Mouse (Mus musculus) liver, embryonic 13.5 days (tissue): Measurements from ENCODE around the gene Pdxdc1. TPM values are rescaled to one million over a fixed set of nuclear protein-coding genes. Genes with fewer than 3 reads are reported as not detected.
"Not testable (repeated sequence)": the region's sequence is repeated elsewhere in the genome, so short reads cannot be mapped to it uniquely, and the experiment has no call there.

ENCODE experiments used
- ATAC-seq: fragments of 200-750 bp; cut with Nextera tagmentation; 2 replicates; pipeline ENCODE4 v1.8.0; 2017; ENCODE audit warnings: low read depth, mild to moderate bottlenecking, moderate number of reproducible peaks, moderate library complexity
- DNase-seq: peaks from one replicate; pipeline ENCODE4 v3.0.0; 2022
- H3K27ac ChIP-seq: fragments of 300-500 bp; sonication (generic); 2 replicates; pipeline ENCODE4 v1.5.1; 2015; ENCODE audit warnings: moderate library complexity, mild to moderate bottlenecking, inconsistent platforms
- H3K27me3 ChIP-seq: fragments of 300-500 bp; sonication (generic); 2 replicates; pipeline ENCODE4 v1.6.1; 2015; ENCODE audit warnings: mild to moderate bottlenecking, inconsistent platforms
- H3K36me3 ChIP-seq: fragments of 300-500 bp; sonication (generic); 2 replicates; pipeline ENCODE4 v1.6.1; 2015; ENCODE audit warnings: mild to moderate bottlenecking, inconsistent platforms
- H3K4me1 ChIP-seq: fragments of 300-500 bp; sonication (generic); replicated peaks from 2 replicates; pipeline ENCODE4 v1.6.1; 2015; ENCODE audit warnings: inconsistent platforms
- H3K4me2 ChIP-seq: fragments of 300-500 bp; sonication (generic); 2 replicates; pipeline ENCODE4 v1.6.1; 2015; ENCODE audit warnings: inconsistent platforms, mild to moderate bottlenecking, moderate library complexity
- H3K4me3 ChIP-seq: fragments of 300-500 bp; sonication (generic); replicated peaks from 2 replicates; pipeline ENCODE4 v1.5.1; 2015; ENCODE audit warnings: mild to moderate bottlenecking, inconsistent platforms
- H3K9ac ChIP-seq: fragments of 300-500 bp; sonication (generic); 2 replicates; pipeline ENCODE4 v1.6.1; 2015; ENCODE audit warnings: mild to moderate bottlenecking, inconsistent platforms
- H3K9me3 ChIP-seq: fragments of 300-500 bp; sonication (generic); replicated peaks from 2 replicates; pipeline ENCODE4 v1.6.1; 2016; ENCODE audit warnings: inconsistent platforms
- WGBS: fragments of 180-500 bp; shearing (Covaris S2); methylation state at CpG from one replicate; pipeline ENCODE4 v1.1.7; 2015; ENCODE audit not compliant: insufficient replicate concordance; 5-methylcytosine and 5-hydroxymethylcytosine counted together
- polyA plus RNA-seq: library from polyadenylated mRNA; unstranded; fragments of >200 nt; fragmentation: Nextera tagmentation; extraction: Ambion mirVana; gene quantifications from 2 replicates; pipeline ENCODE4 v1.2.1, GENCODE M21; 2015

Pdxdc1 gene
- polyA plus RNA-seq, 1 experiment from 2014 or later = 24.2 TPM

- ATAC-seq = no peak
- Histone ChIP-seq H3K9me3 (no peaks in the 10 kb centered on the region), H3K27ac (no peak overlapping the region; the same call in 1 of the 2 replicates), H3K4me1 (no peaks in the 10 kb centered on the region), H3K4me2 (no peak overlapping the region), H3K9ac (no peak overlapping the region), H3K36me3 (peaks cover 2% of the 10 kb centered on the region; the same call in 1 of the 2 replicates), H3K27me3 (no peaks in the 10 kb centered on the region), H3K4me3 (no peak overlapping the region)
- 51% methylated on average over 3 of the region's 3 CpGs for WGBS
- DNase-seq = no peak
Observed at GRCm38 (mm10) chr16:13883094-13883774, 19.7 kb downstream of the Pdxdc1 start.

GRCm38 (mm10) chr16:13875483-13875882 lies 27.4 kb downstream of the Pdxdc1 start:
- Histone ChIP-seq H3K27me3 (no peaks in the 10 kb centered on the region), H3K4me3 (no peak overlapping the region), H3K9me3 (no peaks in the 10 kb centered on the region), H3K4me1 (no peaks in the 10 kb centered on the region), H3K36me3 (peaks cover 33% of the 10 kb centered on the region), H3K27ac (no peak overlapping the region), H3K9ac (no peak overlapping the region), H3K4me2 (no peak overlapping the region)
- no peak for DNase-seq
- ATAC-seq = no peak
- 87% methylated on average over 4 of the region's 4 CpGs for WGBS

- Histone ChIP-seq H3K4me2 (peak overlapping the region; percentile 56), H3K4me1 (peaks cover 13% of the 10 kb centered on the region), H3K4me3 (peak overlapping the region; percentile 40), H3K9me3 (no peaks in the 10 kb centered on the region), H3K27ac (no peak overlapping the region), H3K27me3 (no peaks in the 10 kb centered on the region), H3K9ac (peak overlapping the region; percentile 52; the same call in 1 of the 2 replicates), H3K36me3 (peaks cover 34% of the 10 kb centered on the region)
- ATAC-seq (peak; percentile 41; the same call in 1 of the 2 replicates), DNase-seq (no peak)
- WGBS = 40% methylated on average over 42 of the region's 42 CpGs
Observed at GRCm38 (mm10) chr16:13867910-13868514, 34.9 kb downstream of the Pdxdc1 start.

GRCm38 (mm10) chr16:13867406-13867805 lies 35.5 kb downstream of the Pdxdc1 start:
- ATAC-seq, H3K27me3 ChIP-seq, H3K9me3 ChIP-seq, H3K9ac ChIP-seq, DNase-seq, H3K27ac ChIP-seq, H3K4me3 ChIP-seq: not testable (repeated sequence)
- Histone ChIP-seq H3K4me2 (peak overlapping the region; percentile 56; the same call in 1 of the 2 replicates), H3K4me1 (peaks cover 13% of the 10 kb centered on the region), H3K36me3 (peaks cover 40% of the 10 kb centered on the region)
- 48% methylated on average over 5 of the region's 5 CpGs for WGBS

- WGBS = 54% methylated on average over 5 of the region's 5 CpGs
- Histone ChIP-seq H3K27me3 (no peaks in the 10 kb centered on the region), H3K4me1 (peaks cover 13% of the 10 kb centered on the region), H3K27ac (no peak overlapping the region), H3K4me3 (no peak overlapping the region), H3K4me2 (no peak overlapping the region), H3K36me3 (peaks cover 40% of the 10 kb centered on the region), H3K9me3 (no peaks in the 10 kb centered on the region), H3K9ac (no peak overlapping the region)
- ATAC-seq (no peak), DNase-seq (no peak)
Observed at GRCm38 (mm10) chr16:13866616-13867015, 36.3 kb downstream of the Pdxdc1 start.

GRCm38 (mm10) chr16:13866076-13866475 lies 36.9 kb downstream of the Pdxdc1 start:
- ATAC-seq (no peak), DNase-seq (no peak)
- no peak overlapping the region for H3K4me3 ChIP-seq
- H3K9ac ChIP-seq = no peak overlapping the region
- H3K4me2 ChIP-seq = no peak overlapping the region
- H3K27ac ChIP-seq = no peak overlapping the region
- no peaks in the 10 kb centered on the region for H3K27me3 ChIP-seq
- peaks cover 13% of the 10 kb centered on the region for H3K4me1 ChIP-seq
- H3K36me3 ChIP-seq = peaks cover 42% of the 10 kb centered on the region
- no peaks in the 10 kb centered on the region for H3K9me3 ChIP-seq
- WGBS = 40% methylated on average over 4 of the region's 4 CpGs

- no peaks in the 10 kb centered on the region for H3K9me3 ChIP-seq
- no peak overlapping the region for H3K4me2 ChIP-seq
- no peak overlapping the region for H3K4me3 ChIP-seq
- no peak overlapping the region for H3K27ac ChIP-seq
- WGBS = 81% methylated on average over 4 of the region's 4 CpGs
- no peaks in the 10 kb centered on the region for H3K27me3 ChIP-seq
- peaks cover 27% of the 10 kb centered on the region for H3K36me3 ChIP-seq
- ATAC-seq (no peak), DNase-seq (no peak)
- no peaks in the 10 kb centered on the region for H3K4me1 ChIP-seq
- no peak overlapping the region for H3K9ac ChIP-seq
Observed at GRCm38 (mm10) chr16:13853886-13854285, 49.0 kb downstream of the Pdxdc1 start.

- H3K27me3 ChIP-seq = no peaks in the 10 kb centered on the region
- H3K9ac ChIP-seq = no peak overlapping the region
- no peak overlapping the region for H3K4me3 ChIP-seq
- H3K4me1 ChIP-seq = no peaks in the 10 kb centered on the region
- DNase-seq (no peak), ATAC-seq (no peak)
- H3K9me3 ChIP-seq = no peaks in the 10 kb centered on the region
- no peak overlapping the region for H3K27ac ChIP-seq
- WGBS = 74% methylated on average over 4 of the region's 4 CpGs
- peaks cover 30% of the 10 kb centered on the region for H3K36me3 ChIP-seq
- H3K4me2 ChIP-seq = no peak overlapping the region
Observed at GRCm38 (mm10) chr16:13851446-13851845, 51.5 kb downstream of the Pdxdc1 start.

GRCm38 (mm10) chr16:13848310-13848709 lies 54.6 kb downstream of the Pdxdc1 start:
- Histone ChIP-seq H3K36me3 (peaks cover 40% of the 10 kb centered on the region), H3K27me3 (no peaks in the 10 kb centered on the region), H3K4me2 (no peak overlapping the region), H3K4me3 (no peak overlapping the region), H3K9me3 (no peaks in the 10 kb centered on the region), H3K27ac (no peak overlapping the region), H3K9ac (no peak overlapping the region), H3K4me1 (no peaks in the 10 kb centered on the region)
- no peak for DNase-seq
- ATAC-seq = no peak
- 16% methylated on average over 2 of the region's 2 CpGs for whole genome bisulfite sequencing

GRCm38 (mm10) chr16:13846675-13847074 lies 56.3 kb downstream of the Pdxdc1 start:
- H3K27me3 ChIP-seq = no peaks in the 10 kb centered on the region
- no peak overlapping the region for H3K4me3 ChIP-seq
- ATAC-seq = no peak
- 86% methylated on average over 1 of the region's 1 CpGs for WGBS
- no peak overlapping the region for H3K27ac ChIP-seq
- peaks cover 44% of the 10 kb centered on the region for H3K36me3 ChIP-seq
- H3K4me2 ChIP-seq = no peak overlapping the region
- H3K4me1 ChIP-seq = no peaks in the 10 kb centered on the region
- DNase-seq = no peak
- no peak overlapping the region for H3K9ac ChIP-seq
- no peaks in the 10 kb centered on the region for H3K9me3 ChIP-seq

- Histone ChIP-seq H3K9ac (no peak overlapping the region), H3K4me2 (no peak overlapping the region), H3K9me3 (no peaks in the 10 kb centered on the region), H3K36me3 (peaks cover 51% of the 10 kb centered on the region), H3K27ac (no peak overlapping the region), H3K4me3 (no peak overlapping the region), H3K27me3 (no peaks in the 10 kb centered on the region), H3K4me1 (no peaks in the 10 kb centered on the region)
- no peak for DNase-seq
- no peak for ATAC-seq
- 85% methylated on average over 5 of the region's 5 CpGs for WGBS
Observed at GRCm38 (mm10) chr16:13845031-13845430, 57.9 kb downstream of the Pdxdc1 start.

- Histone ChIP-seq H3K36me3 (peaks cover 79% of the 10 kb centered on the region), H3K4me3 (no peak overlapping the region), H3K9me3 (no peaks in the 10 kb centered on the region), H3K9ac (no peak overlapping the region), H3K4me2 (no peak overlapping the region), H3K4me1 (no peaks in the 10 kb centered on the region), H3K27me3 (no peaks in the 10 kb centered on the region), H3K27ac (no peak overlapping the region)
- 80% methylated on average over 3 of the region's 3 CpGs for WGBS
- DNase-seq (no peak), ATAC-seq (no peak)
Observed at GRCm38 (mm10) chr16:13840956-13841355, 62.0 kb downstream of the Pdxdc1 start.
